Mouse (Mus musculus) forebrain, embryonic 15.5 days (tissue): ENCODE results near the gene Aldoart2. TPM values are rescaled to one million over a fixed set of nuclear protein-coding genes. Genes with fewer than 3 reads are reported as not detected.
A peak's percentile ranks its signal among the peaks of the same experiment; 100 is the strongest.
"Not testable (repeated sequence)": the region's sequence is repeated elsewhere in the genome, so short reads cannot be mapped to it uniquely, and the experiment has no call there.

Source experiments
- ATAC-seq: fragments of 200-750 bp; cut with Nextera tagmentation; replicated peaks from 2 replicates; pipeline ENCODE4 v1.8.0; 2017; ENCODE audit warnings: mild to moderate bottlenecking, moderate TSS enrichment, moderate library complexity
- H3K27ac ChIP-seq: fragments of 300-500 bp; sonication (generic); replicated peaks from 2 replicates; pipeline ENCODE4 v1.5.1; 2015; ENCODE audit warnings: mild to moderate bottlenecking, inconsistent platforms
- H3K27me3 ChIP-seq: fragments of 300-500 bp; sonication (generic); 2 replicates; pipeline ENCODE4 v1.6.1; 2015; ENCODE audit warnings: inconsistent platforms
- H3K36me3 ChIP-seq: fragments of 300-500 bp; sonication (generic); 2 replicates; pipeline ENCODE4 v1.6.1; 2015; ENCODE audit warnings: mild to moderate bottlenecking, inconsistent platforms
- H3K4me1 ChIP-seq: fragments of 300-500 bp; sonication (generic); 2 replicates; pipeline ENCODE4 v1.6.1; 2015; ENCODE audit warnings: inconsistent platforms
- H3K4me2 ChIP-seq: fragments of 300-500 bp; sonication (generic); replicated peaks from 2 replicates; pipeline ENCODE4 v1.6.1; 2015; ENCODE audit warnings: mild to moderate bottlenecking, inconsistent platforms
- H3K4me3 ChIP-seq: fragments of 300-500 bp; sonication (generic); 2 replicates; pipeline ENCODE4 v1.5.1; 2015; ENCODE audit warnings: mild to moderate bottlenecking, inconsistent platforms
- H3K9ac ChIP-seq: fragments of 300-500 bp; sonication (generic); replicated peaks from 2 replicates; pipeline ENCODE4 v1.6.1; 2015; ENCODE audit warnings: mild to moderate bottlenecking, inconsistent platforms
- H3K9me3 ChIP-seq: fragments of 300-500 bp; sonication (generic); 2 replicates; pipeline ENCODE4 v1.6.1; 2016; ENCODE audit warnings: inconsistent platforms
- WGBS: fragments of 180-500 bp; shearing (Covaris S2); methylation state at CpG from one replicate; pipeline ENCODE4 v1.1.7; 2015; ENCODE audit warnings: mixed read lengths; 5-methylcytosine and 5-hydroxymethylcytosine counted together
- polyA plus RNA-seq: library from polyadenylated mRNA; unstranded; fragments of >200 nt; fragmentation: Nextera tagmentation; extraction: Ambion mirVana; gene quantifications from 2 replicates; pipeline ENCODE4 v1.2.1, GENCODE M21; 2015

Aldoart2 gene
- not detected in 2 replicates for polyA plus RNA-seq

DNA sequence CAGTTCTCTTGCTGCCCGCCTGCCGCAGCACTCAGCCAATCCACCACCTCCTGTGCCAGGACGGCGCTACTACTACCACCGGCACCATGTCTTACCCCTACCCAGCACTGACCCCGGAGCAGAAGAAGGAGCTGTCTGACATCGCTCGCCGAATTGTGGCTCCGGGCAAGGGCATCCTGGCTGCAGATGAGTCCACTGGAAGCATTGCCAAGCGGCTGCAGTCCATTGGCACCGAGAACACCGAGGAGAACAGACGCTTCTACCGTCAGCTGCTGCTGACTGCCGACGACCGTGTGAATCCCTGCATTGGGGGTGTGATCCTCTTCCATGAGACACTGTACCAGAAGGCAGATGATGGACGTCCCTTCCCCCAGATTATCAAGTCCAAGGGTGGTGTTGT is at the start of gene Aldoart2:
Gene Aldoart2 (plus strand): TSS at position 34 of the 400 bp plus-strand sequence.
- Histone ChIP-seq H3K4me3 (no peak within 1 kb of the TSS), H3K27me3 (no peaks in the 10 kb centered on the region), H3K9me3 (no peaks in the 10 kb centered on the region), H3K4me1 (peaks cover 3% of the 10 kb centered on the region; the same call in 1 of the 2 replicates), H3K9ac (no peak within 1 kb of the TSS), H3K4me2 (no peak within 1 kb of the TSS), H3K27ac (no peak within 1 kb of the TSS), H3K36me3 (no peaks in the 10 kb centered on the region)
- ATAC-seq = no peak
- WGBS = 96% methylated on average over 19 of the region's 19 CpGs

DNA sequence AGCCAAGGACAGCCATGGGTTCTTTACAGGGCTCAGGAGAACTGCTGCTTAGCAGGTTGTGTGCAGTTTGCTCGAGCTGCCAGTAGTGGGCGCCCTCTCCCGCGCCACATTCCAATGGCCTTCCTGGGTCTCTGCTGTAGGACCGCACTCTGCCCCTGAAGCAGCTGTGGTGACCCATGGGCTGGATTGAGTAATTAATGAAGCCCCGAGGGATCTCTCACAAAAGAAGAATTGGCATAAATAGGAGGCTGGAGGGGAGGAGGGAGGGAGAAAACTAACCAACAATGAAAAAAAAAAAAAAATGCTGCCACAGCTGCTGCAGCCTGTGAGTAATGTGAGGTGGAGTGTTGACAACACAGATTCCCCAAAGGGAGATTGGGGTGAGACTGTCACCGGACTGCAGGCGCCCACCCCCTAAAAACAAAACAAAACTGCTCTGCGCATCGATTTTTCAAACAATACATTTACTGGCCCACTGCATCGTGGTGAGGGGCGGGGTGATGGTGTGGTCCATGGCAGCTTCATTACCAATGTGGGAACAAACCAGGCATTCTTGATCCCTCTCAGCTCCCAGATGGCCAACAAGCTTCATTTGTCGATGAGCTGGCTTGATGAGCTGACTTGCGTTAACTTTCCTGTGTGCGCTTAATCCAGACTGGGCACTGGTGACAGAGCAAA is 46.8 kb upstream of the Aldoart2 start:
- 44% methylated on average over 15 of the region's 15 CpGs for WGBS
- peak; percentile 53; the same call in 1 of the 2 replicates for ATAC-seq
- no peak overlapping the region for H3K4me2 ChIP-seq

DNA sequence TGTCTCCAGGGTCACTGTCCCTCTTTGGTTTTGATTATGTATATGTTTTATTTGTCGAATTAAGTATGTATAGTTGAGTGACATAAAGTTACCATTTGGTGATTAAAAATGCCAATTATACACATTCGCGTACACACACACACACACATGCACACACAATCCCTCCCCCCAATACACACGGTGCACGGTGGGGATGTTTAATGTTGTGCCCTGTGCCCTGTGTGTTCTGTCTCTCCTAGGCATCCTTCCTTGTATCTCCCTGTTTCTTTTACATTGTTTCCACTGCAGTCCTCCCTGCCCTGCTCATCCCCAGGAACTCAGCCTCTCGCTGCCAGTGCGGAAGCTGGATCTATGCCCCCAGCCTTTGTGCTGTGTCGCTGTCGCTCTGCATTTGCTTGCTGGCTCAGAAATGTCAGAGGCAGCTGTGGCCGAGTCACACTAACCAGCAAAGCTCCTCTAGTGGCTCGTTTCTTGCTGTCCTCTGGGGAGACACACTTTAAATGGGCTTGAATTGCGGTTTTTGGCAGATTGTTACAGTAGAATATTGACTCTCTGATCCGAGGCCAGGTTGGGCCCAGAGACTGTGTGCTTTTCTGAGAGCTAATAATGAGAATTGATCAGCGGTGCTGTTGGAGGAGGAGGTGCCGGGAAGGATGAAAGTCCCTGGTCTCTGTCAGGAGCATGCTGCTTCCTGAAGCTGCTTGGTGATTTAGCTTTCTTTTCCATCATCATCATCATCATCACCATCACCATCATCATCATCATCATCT is 37.9 kb upstream of the Aldoart2 start:
- no peak overlapping the region for H3K4me2 ChIP-seq

More for the DNA sequence above, 46.8 kb upstream of the Aldoart2 start:
- Histone ChIP-seq H3K4me3 (no peak overlapping the region), H3K4me1 (no peaks in the 10 kb centered on the region), H3K27ac (no peak overlapping the region), H3K9me3 (no peaks in the 10 kb centered on the region), H3K36me3 (no peaks in the 10 kb centered on the region), H3K27me3 (0 out of 2 replicates have a peak, but pooled peaks cover 4% of the 10 kb centered on the region), H3K9ac (no peak overlapping the region)

DNA sequence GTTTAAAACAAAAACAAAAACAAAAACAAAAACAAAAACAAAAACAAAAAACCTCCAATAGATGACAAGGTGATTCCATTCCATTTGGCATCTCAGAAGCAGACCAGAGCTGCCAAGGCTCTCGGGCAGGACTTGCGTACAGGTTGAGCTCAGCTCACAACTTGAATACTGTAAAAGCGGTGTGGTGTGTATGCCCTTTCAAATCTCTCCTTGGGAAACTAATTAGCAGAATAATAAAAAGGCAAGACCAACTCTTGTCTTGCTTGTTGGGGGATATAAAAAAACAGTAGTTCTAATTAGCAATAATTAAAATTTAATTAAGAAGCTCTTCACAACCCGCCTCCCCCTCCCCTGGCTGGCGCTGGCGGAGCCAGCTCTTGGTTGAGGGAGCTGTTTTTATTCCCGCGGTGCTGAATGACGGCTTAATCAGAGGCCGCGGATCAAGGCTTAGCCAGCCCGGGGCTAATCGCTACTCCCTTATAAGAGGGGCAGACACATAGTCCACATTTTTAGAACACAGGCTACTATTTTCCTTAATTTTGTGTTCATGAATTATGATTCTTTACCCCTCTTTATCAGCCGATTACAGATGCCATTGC is 28.4 kb upstream of the Aldoart2 start:
- 2% methylated on average over 14 of the region's 14 CpGs for WGBS
- ATAC-seq = peak; percentile 83
- H3K9ac ChIP-seq = no peak overlapping the region
- H3K36me3 ChIP-seq = no peaks in the 10 kb centered on the region
- H3K27me3 ChIP-seq = peaks cover 39% of the 10 kb centered on the region
- no peaks in the 10 kb centered on the region for H3K9me3 ChIP-seq
- H3K4me1 ChIP-seq = peaks cover 18% of the 10 kb centered on the region
- H3K4me2 ChIP-seq = peak overlapping the region; percentile 23
- 0 out of 2 replicates have a peak overlapping the region, but pooled peaks have one; percentile 11 for H3K4me3 ChIP-seq
- H3K27ac ChIP-seq = no peak overlapping the region

More for the DNA sequence above, 37.9 kb upstream of the Aldoart2 start:
- H3K9me3 ChIP-seq = no peaks in the 10 kb centered on the region
- 0 out of 2 replicates have a peak, but pooled peaks cover 6% of the 10 kb centered on the region for H3K4me1 ChIP-seq
- H3K27me3 ChIP-seq = 0 out of 2 replicates have a peak, but pooled peaks cover 5% of the 10 kb centered on the region
- H3K27ac ChIP-seq = no peak overlapping the region
- no peak for ATAC-seq
- no peak overlapping the region for H3K9ac ChIP-seq
- no peaks in the 10 kb centered on the region for H3K36me3 ChIP-seq
- 58% methylated on average over 15 of the region's 15 CpGs for WGBS
- H3K4me3 ChIP-seq = no peak overlapping the region

DNA sequence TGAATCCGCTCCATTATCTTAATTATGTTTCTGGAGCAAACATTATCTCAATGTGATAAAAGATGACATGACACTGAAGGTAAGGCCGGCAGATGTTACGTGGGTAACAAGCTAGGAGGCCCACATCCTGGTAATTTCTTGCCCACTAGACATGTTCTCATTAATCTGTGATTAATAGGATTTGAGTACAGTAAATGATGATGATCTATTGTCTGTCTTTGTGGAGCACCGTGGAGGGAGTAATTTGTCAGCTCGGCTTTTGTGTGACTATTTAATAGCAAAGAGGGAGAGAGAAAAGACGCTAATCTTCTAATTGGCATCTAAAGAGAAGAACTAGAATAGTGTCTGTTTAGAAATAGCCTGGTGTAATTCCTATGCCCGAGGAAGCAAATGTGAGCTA is 27.3 kb upstream of the Aldoart2 start:
- no peak overlapping the region for H3K4me3 ChIP-seq
- 10% methylated on average over 7 of the region's 7 CpGs for WGBS
- no peak overlapping the region for H3K4me2 ChIP-seq
- H3K9me3 ChIP-seq = no peaks in the 10 kb centered on the region
- H3K36me3 ChIP-seq = no peaks in the 10 kb centered on the region
- H3K27ac ChIP-seq = no peak overlapping the region
- ATAC-seq = 0 out of 2 replicates have a peak, but pooled peaks have one; percentile 14
- peaks cover 18% of the 10 kb centered on the region for H3K4me1 ChIP-seq
- no peak overlapping the region for H3K9ac ChIP-seq
- H3K27me3 ChIP-seq = peaks cover 39% of the 10 kb centered on the region

DNA sequence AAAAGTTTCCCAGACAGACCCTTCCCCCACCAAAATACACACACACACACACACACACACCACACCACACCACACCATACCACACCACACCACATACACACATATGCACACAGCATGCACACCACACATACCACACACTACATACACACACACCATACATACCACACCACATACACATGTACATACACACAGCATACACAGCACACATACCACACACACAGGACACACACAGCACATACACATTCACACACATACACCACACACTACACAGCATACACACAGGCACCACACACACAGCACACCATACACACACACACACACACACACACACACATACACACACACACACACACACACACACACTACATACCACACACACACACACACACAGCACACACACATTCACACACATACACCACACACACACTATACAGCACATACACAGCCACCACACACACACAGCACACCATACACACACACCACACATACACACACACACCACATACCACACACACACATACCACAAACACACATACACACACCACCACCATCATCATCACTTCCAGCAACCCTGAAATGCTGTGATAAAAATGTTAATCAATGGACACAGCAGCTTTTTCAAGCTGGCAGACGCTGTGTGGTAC is 26.6 kb upstream of the Aldoart2 start:
- WGBS = 68% methylated on average over 1 of the region's 1 CpGs
- Histone ChIP-seq H3K4me1 (peaks cover 18% of the 10 kb centered on the region), H3K27ac (no peak overlapping the region), H3K4me3 (no peak overlapping the region), H3K27me3 (peaks cover 34% of the 10 kb centered on the region), H3K9me3 (no peaks in the 10 kb centered on the region), H3K4me2 (no peak overlapping the region), H3K36me3 (no peaks in the 10 kb centered on the region), H3K9ac (no peak overlapping the region)
- peak; percentile 81 for ATAC-seq

DNA sequence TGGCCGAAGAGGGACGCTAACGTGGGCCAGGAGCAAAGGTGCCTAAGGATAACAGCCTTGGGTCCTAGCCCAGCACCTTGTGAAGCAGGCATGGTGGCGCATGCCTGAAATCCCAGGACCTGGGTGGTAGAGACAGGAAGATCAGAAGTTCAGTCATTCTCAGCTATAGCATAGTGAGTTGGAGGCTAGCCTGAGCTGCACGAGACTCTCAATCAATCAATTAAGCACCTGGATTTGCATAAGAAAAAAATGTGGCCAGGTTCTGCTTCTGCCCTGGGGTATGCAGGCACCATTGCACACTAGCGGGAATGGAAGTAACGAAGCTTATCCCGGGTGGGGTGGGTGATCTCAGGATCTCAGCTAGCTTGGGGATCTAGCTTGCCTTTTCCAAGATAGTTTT is 25.9 kb upstream of the Aldoart2 start:
- no peak overlapping the region for H3K9ac ChIP-seq
- ATAC-seq = no peak
- no peak overlapping the region for H3K27ac ChIP-seq
- H3K9me3 ChIP-seq = no peaks in the 10 kb centered on the region
- H3K4me1 ChIP-seq = peaks cover 18% of the 10 kb centered on the region
- peaks cover 29% of the 10 kb centered on the region for H3K27me3 ChIP-seq
- no peak overlapping the region for H3K4me2 ChIP-seq
- no peaks in the 10 kb centered on the region for H3K36me3 ChIP-seq
- WGBS = 35% methylated on average over 8 of the region's 8 CpGs
- H3K4me3 ChIP-seq = no peak overlapping the region

DNA sequence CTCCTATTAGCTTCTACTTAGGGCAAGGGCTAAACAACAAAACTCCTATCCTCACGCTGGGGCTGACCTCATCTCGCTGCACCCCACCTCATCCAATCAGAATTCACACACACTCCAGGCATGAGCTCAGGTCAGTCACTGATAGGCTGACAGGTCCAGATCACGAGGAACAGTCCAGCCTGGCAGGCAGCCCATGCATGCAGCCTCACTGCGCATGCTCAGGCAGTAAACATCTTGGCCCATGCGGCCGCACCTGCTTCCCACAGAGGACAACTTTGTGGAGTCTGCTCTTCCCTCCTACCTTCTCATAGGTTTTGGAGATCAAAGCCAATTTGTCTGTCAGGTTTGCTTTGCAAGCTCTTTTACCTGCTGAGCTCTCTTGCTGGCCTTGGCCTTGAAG is 10.1 kb upstream of the Aldoart2 start:
- not testable (repeated sequence) for H3K36me3 ChIP-seq, H3K4me3 ChIP-seq, H3K4me2 ChIP-seq, ATAC-seq, H3K9ac ChIP-seq, H3K27me3 ChIP-seq, H3K4me1 ChIP-seq, H3K27ac ChIP-seq, H3K9me3 ChIP-seq
- WGBS = 82% methylated on average over 6 of the region's 6 CpGs

DNA sequence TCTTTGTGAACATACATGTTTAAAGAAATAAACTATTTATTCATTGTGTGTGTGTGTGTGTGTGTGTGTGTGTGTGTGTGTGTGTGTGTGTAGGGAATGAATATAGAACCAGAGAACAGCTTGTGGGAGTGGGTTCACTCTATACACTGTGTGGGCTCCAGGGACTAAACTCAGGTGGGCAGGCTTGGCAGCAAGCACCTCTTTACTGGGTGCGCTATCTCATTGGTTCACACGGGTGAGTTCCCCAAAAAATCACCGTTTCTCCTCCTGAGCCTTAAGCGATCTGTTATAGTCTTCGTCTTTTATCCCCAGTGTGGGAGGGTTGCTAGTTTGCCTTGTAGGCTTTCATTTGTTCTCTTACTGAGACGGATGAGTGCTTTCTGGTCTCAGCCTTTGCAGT is 7.2 kb upstream of the Aldoart2 start:
- Histone ChIP-seq H3K27ac (no peak overlapping the region), H3K4me3 (no peak overlapping the region), H3K4me2 (no peak overlapping the region), H3K27me3 (no peaks in the 10 kb centered on the region), H3K9me3 (no peaks in the 10 kb centered on the region), H3K36me3 (no peaks in the 10 kb centered on the region), H3K9ac (no peak overlapping the region), H3K4me1 (peaks cover 6% of the 10 kb centered on the region; the same call in 1 of the 2 replicates)
- WGBS = 70% methylated on average over 6 of the region's 6 CpGs
- no peak for ATAC-seq

DNA sequence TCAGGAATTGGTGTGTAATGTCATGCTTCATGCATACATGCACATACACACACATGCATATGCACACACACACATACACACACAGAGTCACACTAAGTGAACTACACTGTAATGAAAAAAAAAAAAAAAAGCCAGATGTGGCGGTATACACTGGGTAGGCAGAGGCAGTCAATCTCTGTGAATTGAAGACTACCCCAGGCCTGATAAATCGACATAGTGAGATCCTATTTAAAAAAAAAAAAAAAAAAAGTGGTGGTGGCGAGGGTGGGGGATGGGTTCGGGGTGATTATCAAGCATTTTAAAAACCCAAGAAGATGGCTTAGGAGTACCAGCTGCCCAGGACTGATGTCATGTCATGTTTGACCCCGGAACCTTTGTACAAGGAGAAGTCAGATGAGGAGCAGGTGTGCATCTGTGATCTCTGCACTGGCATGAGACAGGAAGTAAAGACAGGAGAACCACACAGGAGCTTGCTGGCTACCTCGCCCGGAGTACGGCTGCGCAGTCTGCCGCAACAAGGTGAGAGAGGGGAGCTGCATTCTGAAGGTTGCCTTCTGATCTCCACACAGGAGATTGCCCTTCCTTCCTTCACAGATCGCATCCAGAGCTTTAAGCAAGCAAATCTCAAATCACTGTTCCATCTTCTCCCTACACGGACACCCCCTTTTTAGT is 5.7 kb upstream of the Aldoart2 start:
- Histone ChIP-seq H3K27ac (no peak overlapping the region), H3K4me3 (no peak overlapping the region), H3K4me1 (peaks cover 6% of the 10 kb centered on the region; the same call in 1 of the 2 replicates), H3K36me3 (no peaks in the 10 kb centered on the region), H3K9me3 (no peaks in the 10 kb centered on the region), H3K27me3 (no peaks in the 10 kb centered on the region), H3K9ac (no peak overlapping the region), H3K4me2 (no peak overlapping the region)
- WGBS = 82% methylated on average over 12 of the region's 12 CpGs
- no peak for ATAC-seq

DNA sequence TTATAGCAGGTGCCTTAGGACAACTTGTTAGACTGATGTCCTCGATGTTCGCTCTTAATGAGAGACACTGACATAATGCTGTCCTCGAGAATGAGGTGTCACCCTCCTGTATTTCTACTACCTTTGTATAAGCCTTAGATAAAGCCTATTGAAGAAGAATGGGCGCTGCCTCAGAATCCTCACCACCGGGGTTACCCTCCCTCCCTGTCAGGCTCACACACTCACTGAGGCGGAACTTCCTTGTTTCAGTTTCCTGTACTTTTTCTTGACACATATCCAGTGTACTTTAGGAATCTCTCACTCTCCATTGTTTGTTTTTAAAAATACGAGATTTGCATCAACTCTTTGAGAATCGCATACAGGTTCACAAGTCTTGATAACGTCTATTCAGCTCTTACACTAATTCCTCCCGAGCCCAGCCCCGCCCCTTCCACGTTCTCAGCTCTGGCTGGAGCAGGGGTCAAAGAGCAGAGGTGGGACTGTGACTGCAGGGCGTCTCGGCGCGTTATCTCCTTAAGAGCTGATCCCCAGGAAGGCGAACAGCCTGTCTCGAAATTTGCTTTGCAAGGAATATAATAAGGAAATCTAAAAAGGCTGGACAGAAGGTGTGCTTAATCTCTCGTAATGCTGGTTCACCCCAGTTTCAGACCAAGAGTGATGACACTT is 4.9 kb upstream of the Aldoart2 start:
- 10% methylated on average over 19 of the region's 19 CpGs for WGBS

More for the DNA sequence above, 4.9 kb upstream of the Aldoart2 start:
- H3K4me2 ChIP-seq = peak overlapping the region; percentile 29
- H3K9ac ChIP-seq = no peak overlapping the region
- H3K4me1 ChIP-seq = peaks cover 6% of the 10 kb centered on the region; the same call in 1 of the 2 replicates
- no peak overlapping the region for H3K27ac ChIP-seq
- no peaks in the 10 kb centered on the region for H3K9me3 ChIP-seq
- no peaks in the 10 kb centered on the region for H3K27me3 ChIP-seq
- no peaks in the 10 kb centered on the region for H3K36me3 ChIP-seq
- H3K4me3 ChIP-seq = peak overlapping the region; percentile 18
- no peak for ATAC-seq
